Mouse (Mus musculus) ES-E14 (cell line): ENCODE data around the gene Gm42957.
"Not testable (repeated sequence)": the region's sequence is repeated elsewhere in the genome, so short reads cannot be mapped to it uniquely, and the experiment has no call there.

ENCODE experiments used
- CHD2 ChIP-seq: IDR thresholded peaks from 2 replicates; pipeline ENCODE4 v1.6.1; 2014; ENCODE audit warnings: mild to moderate bottlenecking, low read depth, low read length, inconsistent platforms
- HCFC1 ChIP-seq: IDR thresholded peaks from 2 replicates; pipeline ENCODE4 v1.6.1; 2012; ENCODE audit warnings: low read length, inconsistent platforms, borderline replicate concordance; ENCODE audit not compliant: insufficient read depth

DNA sequence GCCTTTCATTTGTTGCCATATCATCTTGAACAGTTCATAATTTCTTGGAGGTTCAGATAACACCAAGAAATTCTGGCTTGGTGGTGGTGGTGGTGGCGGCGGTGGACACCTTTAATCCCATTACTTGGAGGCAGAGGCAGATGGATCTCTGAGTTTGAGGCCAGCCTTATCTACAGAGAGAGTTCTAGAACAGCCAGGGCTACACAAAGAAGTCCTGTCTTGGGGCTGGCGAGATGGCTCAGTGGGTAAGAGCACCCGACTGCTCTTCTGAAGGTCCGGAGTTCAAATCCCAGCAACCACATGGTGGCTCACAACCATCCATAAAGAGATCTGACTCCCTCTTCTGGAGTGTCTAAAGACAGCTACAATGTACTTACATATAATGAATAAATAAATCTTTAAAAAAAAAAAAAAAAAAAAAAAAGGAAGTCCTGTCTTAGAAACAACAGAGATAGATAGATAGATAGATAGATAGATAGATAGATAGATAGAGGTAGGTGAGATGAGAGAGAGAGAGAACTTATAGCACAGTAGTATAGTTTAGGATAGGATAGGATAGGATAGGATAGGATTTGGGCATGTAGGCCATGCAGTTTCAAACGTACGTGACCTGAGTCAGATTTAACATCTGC is 30.6 kb downstream of the Gm42957 start:
- TF ChIP-seq CHD2, HCFC1: not testable (repeated sequence)
